Mouse (Mus musculus): ENCODE data around the gene Mdm4.

Mdm4 gene

DNA sequence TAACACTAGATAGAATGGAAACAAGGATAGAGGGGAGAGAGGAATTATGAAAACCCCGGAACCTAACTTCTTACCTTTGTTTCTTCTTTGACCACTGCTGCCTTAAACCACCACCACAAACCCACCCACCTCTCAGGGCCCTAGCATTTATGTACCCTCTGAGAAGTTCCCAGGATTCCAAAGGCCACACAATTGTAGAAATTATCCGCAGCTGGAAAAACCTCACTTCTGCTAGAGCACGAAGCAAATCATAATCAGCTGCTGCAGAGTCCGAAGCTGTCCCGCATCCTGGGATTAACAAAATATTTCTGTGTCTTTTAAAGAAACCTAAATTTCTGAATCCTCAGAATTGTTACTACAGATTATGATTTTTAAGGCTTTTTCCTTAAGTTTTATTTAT, at the start of gene Mdm4:
Gene Mdm4 (minus strand): TSS at position 101 of the 400 bp plus-strand sequence.
- DNase-seq (ENCODE audit: low spot score in 2 of 2), result no peak

GRCm38 (mm10) chr1:133080079-133080561, 49.8 kb upstream of the Mdm4 start:
- no peak for DNase-seq (ENCODE audit: low spot score in 2 of 2)

DNA sequence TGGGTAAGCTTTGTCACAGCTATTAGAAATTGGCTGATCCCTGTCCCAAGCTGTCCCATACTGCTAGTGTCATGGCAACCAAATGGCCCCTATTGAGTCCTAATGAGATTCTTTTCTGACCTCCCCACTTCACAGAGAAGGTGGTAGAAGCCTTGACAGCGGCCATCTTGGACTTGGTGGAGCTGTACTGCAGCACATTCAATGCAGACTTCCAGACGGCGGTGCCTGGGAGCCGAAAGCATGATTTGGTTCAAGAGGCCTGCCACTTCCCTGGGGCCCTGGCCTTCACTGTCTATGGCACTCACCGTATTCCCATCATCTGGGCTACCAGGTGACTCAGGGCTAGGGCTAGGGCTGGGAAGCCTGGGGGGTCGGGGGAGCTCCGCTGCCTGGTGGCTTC, 49.1 kb upstream of the Mdm4 start:
- no peak for DNase-seq (ENCODE audit: low spot score in 2 of 2)

DNA sequence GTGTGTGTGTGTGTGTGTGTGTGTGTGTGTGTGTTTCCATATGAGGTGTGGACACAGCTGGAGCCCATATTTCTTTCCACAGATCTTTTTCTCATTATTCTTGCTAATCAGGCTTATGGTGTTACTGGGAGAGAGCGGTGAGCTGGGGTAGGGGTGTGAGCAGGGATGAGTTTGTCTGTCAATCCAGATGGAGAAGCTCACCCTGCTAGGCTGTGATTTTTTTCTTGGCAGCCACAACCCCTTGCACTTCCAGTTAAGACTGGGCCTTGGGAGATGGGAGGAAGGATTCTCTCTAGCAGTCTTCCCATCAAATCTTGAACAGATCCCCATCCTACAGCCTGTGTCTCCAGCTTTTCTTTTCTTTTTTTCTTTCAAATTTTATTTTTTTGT, 48.0 kb upstream of the Mdm4 start:
- DNase-seq (ENCODE audit: low spot score in 2 of 2), result peak in 1 of 2 experiments; percentile 7

- peak in 1 of 2 experiments; percentile 33 for DNase-seq (ENCODE audit: low spot score in 2 of 2)
Observed at GRCm38 (mm10) chr1:133077606-133078337, 47.4 kb upstream of the Mdm4 start.

DNA sequence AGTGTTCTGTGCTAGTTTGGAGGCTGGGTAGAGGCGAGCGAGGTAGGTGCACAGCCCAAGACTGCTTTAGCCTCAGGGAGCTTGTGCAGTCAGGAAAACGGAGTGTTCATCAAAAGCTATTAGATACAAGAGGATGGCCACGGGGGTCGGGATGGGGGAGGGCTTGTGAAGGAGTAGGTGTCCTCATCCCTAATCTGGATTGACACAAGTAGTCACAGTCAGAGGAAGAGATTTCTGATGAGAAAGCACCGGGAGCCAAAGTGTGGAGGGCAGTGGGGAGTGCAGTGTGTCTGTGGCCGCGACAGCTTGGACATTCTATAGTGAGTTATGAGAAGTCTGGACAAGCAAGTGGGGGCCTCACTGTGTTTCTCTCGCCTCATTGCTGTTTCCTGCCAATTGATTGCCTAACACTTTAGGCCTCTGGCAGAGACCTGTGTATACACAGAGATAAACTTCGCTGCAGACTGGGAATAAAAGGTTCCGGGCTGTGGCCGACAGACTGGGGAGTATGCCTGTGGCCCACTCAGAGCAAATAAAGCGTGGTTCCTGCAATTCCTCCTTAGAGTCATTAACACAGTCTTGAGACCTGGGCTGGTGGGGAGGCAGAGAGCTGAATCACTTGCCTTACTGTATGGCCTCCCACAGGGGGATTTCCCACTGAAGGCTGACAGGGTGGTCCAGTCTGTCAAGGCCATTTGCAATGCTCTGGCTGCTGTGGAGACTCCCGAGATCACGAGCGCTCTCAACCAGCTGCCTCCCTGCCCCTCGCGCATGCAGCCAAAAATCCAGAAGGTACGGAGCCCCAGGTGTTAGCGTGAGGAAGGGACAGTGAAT, 46.5 kb upstream of the Mdm4 start:
- no peak for DNase-seq (ENCODE audit: low spot score in 2 of 2)

DNA sequence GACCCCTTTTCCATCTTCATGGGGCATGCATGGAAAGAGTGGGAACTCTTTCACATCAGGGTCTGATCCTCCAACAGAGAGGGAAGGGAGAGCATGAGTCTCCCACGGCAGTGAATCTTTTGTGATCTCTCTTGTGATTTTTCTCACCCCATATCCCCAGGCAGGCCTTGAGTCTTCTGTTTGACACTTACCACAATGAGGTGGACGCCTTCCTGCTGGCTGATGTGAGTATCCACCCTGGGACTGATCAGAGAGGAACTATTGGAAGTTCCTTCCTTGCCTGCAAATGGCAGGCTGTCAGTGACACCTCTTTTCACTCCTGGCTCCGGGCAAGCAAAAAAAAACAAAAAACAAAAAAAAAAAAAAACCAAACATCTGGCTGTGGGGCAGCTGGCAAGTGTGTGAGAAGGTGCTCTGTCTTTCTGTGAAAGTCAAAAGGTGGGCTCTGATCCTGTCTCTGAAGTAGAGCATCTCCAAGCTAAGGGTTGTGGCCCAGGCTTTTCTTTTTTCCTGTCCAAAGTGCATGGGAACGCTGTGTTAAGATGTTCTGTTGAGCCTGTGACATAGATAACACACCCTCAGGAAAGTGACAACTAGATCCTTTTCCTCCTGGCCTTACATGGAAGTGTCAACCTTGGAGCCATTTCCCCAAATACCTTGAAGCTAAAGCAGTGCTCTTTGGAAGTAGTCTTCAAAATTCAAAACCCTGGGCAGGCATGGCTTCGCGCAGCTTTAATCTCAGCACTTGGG, 45.5 kb upstream of the Mdm4 start:
- DNase-seq (ENCODE audit: low spot score in 2 of 2), result no peak

GRCm38 (mm10) chr1:133074541-133074940, 44.2 kb upstream of the Mdm4 start:
- DNase-seq (ENCODE audit: low spot score in 2 of 2), result no peak

GRCm38 (mm10) chr1:133073327-133073856, 43.0 kb upstream of the Mdm4 start:
- DNase-seq (ENCODE audit: low spot score in 2 of 2), result no peak

DNA sequence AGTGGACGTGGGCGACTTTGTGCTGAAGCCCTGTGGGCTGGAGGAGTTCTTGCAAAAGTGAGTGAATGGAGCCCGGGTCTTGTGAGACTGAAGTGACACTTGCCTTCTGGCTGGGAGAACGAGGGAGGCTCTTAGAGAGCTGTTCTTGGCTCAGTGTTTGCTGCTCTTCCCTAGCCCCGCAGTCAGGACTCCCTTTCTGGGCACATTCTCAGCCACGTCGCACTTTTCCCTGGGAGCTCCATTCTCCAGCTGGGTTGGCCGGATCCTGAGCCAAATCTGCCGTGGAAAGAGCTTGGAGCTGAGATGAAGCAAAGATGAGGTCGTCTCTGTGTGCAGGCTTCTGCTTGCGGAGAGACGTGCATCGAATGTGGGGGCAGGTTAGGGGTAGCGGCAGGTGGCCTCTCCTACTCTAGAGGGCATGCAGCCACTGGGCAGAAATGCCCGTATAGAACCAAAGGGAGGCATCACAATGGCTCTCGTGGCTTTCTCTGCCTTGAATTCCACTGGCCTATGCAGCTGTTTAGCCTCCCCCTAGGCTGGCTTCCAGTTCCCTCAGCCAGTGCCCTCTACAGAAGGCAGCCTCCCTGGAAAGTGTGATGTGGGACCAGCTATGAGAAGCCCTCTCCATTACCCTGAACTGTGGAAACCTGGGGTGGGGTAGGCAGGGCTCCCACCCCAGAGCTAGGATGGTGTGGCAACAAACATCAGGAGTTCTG, 41.5 kb upstream of the Mdm4 start:
- DNase-seq (ENCODE audit: low spot score in 2 of 2), result peak; percentile 24 to 38

- no peak for DNase-seq (ENCODE audit: low spot score in 2 of 2)
Observed at GRCm38 (mm10) chr1:133070157-133070556, 39.8 kb upstream of the Mdm4 start.

DNA sequence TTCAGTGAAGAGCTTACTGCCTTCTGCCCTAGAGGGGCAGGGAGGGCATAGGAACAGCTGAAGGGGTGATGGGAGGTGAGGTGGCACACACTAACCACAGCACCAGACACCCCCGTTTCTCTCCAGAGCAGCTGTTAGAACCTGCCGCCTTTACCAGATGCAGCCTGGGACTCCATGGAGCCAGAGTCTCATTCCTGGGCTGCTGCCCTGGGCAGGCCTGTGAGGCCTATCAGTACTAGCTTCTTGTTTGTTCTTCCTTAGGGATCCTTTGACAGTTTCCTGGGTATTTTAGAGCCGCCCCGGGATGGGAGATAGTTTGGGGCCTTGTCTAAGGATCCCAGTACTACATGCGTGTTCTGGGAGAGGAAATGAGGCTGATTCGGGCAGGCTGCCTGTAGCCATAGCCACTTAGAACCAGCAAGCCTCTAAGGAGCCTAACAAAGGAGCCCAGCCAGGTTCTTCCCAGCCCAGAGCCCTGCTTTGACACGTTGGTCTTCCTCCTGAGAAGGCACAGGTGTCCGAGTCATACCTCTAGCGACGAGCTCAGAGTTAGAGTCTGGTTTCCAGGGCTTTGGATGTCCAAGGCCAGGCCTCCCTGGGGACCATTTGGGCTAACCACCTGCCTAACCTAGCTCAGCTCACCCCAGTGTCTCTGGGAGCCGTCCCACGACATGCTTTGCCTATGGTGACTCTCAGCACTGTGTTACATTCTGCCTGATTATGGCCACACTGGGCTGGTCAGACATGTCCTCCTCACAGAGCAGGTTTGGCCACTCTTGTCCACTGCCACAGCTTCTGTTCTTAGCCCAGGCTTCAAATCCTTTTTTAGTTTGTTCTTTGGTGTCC, 39.1 kb upstream of the Mdm4 start:
- DNase-seq (ENCODE audit: low spot score in 2 of 2), result no peak

GRCm38 (mm10) chr1:133068669-133069274, 38.4 kb upstream of the Mdm4 start:
- no peak for DNase-seq (ENCODE audit: low spot score in 2 of 2)

DNA sequence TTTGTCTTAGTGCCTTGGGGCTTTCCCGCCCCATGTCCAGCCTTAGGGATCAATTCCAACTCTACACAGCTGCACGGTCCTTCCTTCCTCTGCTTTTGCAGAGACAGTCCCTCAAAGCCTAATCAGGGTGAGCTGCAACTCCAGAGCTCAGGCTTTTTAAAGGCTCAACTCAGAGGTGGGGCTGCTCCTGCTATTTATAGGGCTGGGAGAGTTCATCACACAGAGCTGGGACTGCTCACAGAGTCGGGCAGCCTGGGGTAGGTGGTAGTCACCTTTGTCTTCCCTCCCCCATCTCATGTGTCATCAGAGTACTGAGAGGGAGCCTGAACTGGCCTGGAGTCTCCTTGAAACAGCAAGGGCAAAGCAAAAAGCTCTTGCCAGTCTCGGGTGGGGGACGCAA, 37.9 kb upstream of the Mdm4 start:
- no peak for DNase-seq (ENCODE audit: low spot score in 2 of 2)

DNA sequence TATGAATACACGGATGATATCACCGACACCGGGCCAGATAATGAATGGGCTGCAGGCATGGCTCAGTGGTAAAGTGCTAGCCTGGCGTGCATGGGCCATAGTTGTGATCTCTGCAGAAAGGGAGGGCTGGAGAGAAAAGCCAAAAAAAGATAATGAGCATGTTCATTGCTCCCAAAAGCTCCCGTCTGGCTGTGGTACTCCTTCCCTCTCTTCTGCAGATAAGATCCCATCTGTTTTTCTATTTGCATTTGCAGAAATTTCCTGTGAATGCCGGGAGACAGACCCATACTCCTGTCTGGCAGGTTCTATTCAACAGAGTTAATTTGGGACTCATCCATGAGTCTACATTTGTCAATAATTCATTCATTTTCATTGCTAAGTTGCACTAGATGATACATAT, 32.8 kb upstream of the Mdm4 start:
- no peak for DNase-seq (ENCODE audit: low spot score in 2 of 2)

GRCm38 (mm10) chr1:133060681-133061080, 30.3 kb upstream of the Mdm4 start:
- no peak for DNase-seq (ENCODE audit: low spot score in 2 of 2)

DNA sequence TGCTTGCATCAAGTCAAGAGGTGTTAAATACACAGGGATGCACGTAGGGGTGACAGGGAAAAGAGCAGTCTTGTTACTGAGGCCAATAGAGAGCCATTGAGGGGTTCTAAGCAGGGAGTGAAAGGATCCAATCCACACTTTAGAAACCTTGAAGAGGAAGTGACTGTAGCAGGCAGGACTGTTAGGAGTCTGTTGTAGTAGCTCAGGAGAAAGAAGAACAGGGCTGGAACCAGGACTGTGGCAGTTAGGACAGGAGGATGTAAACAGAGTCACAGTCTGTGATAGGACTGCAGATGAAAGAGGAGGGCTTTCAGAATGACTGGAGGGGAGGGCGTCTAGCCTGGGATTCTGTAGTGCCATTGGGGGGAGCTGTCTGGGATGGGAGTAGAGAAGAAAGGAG, 29.2 kb upstream of the Mdm4 start:
- no peak for DNase-seq (ENCODE audit: low spot score in 2 of 2)

DNA sequence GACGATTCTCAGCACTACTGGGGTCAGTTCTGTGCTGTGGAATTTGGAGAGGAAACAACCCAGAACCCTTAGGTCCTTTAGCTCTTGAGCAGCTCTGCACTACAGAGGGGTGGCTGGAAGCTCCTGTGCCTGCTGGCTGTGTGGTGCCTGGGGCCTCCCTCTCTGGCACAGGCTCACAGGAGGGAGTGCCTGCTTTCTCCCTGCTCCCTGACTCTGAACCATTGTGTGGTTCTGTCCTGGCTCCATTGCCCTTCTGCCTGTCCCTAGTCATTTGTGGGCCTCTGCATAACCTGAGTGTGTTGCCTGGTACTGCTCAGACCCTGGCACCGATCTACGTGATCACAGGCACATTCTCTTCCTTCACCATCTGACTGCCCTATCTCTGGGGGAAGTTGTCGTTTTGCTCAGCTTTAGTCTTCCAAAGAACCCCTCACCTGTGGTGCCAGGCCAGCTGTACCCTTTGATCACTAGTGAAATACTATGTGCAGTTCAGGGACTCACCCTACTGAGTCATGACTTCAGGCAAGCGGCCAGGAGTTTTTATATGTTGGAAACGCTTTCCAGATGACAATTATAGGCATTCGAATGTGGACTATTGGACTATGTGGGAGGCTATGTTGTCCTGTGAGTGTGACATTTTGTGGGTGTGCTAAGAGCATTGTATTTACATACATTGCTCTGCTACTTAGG, 27.1 kb upstream of the Mdm4 start:
- DNase-seq (ENCODE audit: low spot score in 2 of 2), result peak in 1 of 2 experiments; percentile 39

DNA sequence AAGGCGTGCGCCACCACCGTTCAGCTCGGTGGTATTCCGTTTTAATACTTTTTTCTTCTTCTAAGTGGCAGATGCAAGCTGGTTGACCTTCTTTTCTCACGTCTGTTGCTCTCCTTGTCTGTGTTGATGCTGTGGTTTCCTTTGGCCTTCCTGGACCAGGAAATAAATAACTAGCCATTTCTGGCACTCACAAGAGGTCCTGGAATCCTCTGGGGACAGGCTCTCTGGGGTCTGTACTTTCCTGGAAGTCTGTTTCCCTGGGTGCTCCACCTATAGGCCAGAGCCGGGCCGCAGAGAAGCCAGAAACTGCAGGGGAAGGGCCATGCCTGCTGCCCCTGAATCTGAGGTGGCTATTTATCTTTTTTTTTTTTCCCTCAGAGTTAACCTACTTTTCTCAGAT, 24.0 kb upstream of the Mdm4 start:
- no peak for DNase-seq (ENCODE audit: low spot score in 2 of 2)

Measured in right cerebral cortex, adult 2 months (tissue).